Mouse (Mus musculus): Measurements from ENCODE around the gene Gpd1l.

Gene Gpd1l

DNA sequence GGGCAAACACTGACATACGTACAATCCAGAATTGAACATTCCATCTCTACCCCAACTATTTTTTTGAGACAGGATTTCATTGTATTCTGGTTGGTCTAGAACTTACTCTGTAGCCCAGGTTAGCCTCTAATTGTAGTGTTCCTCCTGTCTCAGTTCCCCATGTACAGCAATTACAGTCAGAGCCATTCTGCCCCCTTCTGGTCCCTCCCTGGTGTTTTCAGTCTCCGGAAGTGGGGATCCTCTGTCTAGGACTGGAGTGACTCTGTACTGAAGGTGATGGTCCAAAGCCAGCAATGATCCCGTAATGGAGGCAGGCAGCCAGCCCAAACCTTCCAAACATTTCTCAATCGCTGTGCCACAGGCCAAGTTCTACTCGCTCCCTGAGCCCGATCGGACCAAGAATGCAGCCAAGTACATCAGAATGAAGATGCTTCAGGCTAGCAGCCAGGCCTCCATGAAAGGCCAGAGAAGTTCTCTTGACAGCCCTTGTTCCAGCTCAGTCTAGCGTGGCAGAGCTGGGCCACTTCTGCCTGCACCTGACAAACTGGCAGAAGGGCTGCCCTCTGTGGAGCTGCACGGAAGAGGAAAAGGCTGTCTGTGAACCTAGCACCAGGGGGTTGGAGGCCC, 3.2 kb downstream of the Gpd1l start:
- peak; percentile 17 to 39 for DNase-seq (ENCODE audit: low spot score in 2 of 2)

DNA sequence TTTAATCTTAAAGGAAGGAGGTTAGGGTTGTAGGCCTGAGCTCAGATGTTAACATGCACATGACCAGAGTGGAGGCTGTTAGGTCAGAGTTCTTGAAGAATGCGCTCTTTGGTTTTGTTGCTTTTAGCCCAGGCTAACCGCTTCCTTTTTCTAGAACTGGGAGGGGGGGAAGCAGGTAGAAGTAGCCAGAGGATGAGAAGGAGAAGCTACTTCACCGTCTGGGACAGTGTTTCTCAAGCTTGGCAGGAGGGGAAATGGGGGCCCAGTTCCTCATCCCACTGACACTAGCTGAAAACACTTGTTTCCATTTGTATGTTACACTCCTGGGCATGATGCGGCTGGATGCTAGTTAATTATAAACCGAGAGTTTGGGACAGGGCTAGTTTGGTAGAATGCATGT, 8.2 kb downstream of the Gpd1l start:
- no peak for DNase-seq (ENCODE audit: low spot score in 2 of 2)

DNA sequence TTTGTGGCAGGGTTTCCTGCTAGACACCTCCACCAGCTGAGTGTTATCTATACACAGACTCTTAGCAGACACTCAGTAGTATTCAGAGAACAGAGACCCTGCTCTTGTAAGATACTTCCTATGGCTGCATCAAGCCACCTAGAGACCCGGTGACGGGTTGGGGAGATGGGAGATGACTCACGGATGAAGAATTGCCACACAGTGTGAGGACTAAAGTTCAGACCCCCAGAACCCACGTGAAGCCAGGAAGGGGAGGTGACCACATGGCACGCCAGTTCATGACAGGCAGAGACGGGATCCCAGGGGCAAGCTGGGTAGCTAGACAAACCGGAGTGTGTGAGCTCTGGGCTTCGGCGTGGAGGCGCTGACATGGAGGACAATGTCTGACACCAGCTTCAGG, 8.7 kb downstream of the Gpd1l start:
- no peak for DNase-seq (ENCODE audit: low spot score in 2 of 2)

DNA sequence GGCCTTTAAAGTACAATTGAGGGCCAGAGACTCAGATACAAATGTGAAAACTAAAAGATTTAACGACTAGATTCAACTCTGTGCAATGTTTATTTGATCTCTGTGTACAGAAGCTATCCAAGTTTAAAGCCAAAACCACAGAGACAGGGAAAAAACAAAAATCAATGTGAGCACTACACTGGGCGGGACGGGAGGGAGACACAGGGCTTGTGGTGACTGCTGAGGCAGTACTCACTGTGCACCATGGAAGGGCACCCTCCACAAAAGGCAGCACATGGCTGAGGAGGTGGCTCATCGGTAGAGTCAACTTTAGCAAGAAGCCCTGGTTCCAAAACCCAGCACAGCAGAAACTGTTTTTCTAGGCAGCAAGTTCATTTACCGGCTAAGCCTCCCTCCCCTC, 9.3 kb downstream of the Gpd1l start:
- no peak for DNase-seq (ENCODE audit: low spot score in 2 of 2)

DNA sequence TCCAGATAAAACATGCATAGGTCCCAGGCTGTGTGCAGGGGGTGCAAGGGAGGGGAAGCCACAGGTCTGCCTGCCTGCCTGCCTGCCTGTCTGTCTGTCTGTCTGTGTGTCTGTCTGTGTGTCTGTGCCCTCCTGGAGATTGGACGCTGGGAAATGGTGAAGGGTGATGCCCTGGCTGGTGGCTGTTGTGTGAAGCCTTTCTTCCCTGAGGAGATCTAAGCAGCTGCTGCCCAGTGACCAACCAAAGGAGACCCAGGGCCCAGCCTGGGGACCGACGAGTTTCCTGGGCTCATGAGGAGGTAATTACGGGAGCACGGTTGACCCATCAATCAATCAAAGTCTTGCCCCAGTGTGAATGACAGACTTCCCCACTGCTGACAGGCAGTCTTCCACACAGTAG, 11.6 kb downstream of the Gpd1l start:
- DNase-seq (ENCODE audit: low spot score in 2 of 2): no peak

DNA sequence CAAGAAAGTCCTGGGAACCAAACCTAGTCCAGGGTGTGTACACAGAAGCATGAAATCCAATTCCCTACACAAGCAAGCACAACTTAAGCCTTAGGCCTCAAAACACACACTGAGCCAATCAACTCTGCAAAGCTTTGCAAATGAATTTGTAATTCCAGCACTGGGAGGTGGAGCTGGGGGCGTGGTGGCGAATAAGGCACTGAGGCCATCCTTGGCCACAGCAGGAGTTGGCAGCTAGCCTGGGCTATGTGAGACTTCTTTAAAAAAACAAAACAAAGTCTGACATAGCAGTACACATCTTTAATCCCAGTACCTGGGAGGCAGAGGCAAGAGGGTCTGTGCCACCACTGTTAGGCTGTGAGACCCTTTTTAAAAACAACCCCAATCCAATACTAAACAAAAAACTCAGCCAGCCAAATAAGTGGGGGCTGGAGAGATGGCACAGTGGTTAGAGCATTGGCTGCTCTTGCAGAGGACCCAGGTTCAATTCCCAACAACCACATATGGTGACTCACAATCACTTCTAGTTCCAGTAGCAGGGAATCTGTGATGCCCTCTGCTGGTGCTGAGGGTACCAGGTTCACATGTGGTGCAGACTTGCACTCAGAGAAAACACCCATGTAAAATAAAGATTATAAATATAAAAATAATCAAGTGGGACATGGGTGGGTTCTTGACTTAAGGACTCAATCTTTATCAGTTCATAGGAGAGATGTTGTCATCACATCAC, 12.3 kb downstream of the Gpd1l start:
- no peak for DNase-seq (ENCODE audit: low spot score in 2 of 2)

DNA sequence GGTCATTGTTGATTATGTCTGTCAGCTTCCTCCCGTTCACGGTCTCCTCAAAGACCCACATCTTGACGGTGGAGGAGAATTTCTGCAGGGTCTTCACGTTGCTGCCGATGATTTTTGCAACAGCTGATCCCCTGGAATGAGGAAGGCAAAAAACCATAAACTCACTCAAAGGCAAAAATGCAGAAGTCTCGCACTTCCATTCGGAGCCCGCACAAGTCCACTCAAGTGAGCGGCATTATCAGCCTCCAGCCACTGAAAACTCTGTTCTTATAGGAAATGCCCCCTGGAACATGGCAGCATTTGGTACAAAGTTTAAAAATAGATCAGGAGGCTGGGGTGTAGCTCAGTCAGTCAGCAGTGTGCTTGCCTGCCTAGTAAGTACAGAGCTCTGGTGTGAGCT, 13.2 kb downstream of the Gpd1l start:
- no peak for DNase-seq (ENCODE audit: low spot score in 2 of 2)

DNA sequence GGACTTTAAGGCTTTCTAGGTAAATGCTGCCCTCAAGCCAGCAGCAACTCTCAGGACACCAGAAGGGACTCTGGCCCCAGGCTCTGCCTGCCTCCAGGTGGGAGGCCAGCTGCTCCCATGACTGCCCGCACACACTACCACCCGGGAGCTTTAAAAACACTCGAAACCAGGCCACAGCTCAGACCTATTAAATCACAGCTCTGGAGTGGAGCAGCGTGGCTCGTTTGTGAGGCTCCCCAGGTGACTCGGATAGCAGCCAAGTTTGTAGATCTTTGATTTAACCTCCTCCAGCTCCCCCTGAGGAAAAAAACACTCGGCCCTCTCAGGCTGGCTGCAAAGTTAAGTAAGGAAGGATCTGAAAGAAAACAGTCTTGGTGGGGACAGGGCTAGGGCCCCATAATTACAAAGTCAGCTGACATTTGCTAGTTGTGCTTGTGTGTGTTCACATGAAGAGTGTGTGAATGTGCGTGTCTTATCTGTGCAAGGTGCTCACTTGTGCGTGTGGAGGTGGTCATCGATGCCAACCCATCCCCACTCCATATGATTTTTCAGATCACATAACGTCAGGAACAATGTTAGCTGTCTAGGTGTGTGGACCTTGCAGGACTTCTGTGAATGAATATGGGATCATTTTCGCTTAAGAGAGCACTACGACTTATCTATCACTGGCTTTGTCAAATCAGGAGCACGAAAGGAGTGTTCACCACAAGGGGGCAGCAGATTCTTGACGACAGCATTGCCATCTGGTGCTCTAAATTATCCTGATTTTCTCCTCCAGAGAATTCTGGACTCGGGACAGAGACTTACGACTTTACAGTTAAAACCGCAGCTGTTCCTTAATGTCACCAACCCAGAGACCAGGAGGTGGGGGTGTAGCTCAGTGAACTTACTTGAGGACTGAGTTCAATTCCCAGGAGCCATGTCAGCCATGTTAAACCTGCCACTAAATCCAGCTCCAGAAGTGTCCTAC, 20.8 kb downstream of the Gpd1l start:
- DNase-seq (ENCODE audit: low spot score in 2 of 2): peak; percentile 25 to 46

DNA sequence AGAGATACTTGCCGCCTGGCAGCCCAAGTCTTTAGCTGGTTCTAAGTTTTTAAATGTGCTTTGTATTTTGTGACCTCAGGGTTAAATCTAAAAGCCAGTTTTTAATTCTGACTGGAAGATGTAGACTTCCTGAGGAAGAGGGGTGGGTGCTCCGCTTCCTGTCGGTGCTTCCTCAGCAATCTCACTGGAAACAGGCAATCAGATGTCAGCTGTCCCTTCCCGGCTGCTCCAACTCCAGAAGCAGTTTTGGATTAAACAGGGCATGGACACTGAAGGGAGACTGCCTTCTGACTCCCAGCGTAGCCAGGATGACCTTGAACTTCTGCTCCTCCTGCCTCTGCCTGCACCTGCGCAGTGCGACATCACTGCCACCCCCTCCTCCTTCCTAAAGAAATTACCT, 26.3 kb downstream of the Gpd1l start:
- DNase-seq (ENCODE audit: low spot score in 2 of 2): no peak

DNA sequence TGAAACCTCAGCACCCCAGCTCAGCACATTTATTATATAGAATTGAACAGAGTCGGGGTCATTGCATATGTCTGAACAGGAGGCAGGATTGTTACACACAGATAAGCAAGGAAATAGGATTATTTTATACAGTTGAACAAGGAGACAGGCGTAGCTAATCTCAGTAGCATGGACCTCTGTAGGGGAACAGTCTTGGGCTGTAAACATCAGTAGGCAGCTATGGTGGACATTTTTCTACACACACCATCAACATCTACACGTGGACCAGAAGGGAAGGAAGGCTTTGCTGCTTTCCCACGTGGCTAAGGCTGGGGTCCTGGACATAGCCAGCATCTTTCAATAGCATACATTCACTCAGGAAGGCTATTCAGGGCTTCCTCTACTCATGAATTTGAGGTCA, 37.9 kb downstream of the Gpd1l start:
- no peak for DNase-seq (ENCODE audit: low spot score in 2 of 2)

DNA sequence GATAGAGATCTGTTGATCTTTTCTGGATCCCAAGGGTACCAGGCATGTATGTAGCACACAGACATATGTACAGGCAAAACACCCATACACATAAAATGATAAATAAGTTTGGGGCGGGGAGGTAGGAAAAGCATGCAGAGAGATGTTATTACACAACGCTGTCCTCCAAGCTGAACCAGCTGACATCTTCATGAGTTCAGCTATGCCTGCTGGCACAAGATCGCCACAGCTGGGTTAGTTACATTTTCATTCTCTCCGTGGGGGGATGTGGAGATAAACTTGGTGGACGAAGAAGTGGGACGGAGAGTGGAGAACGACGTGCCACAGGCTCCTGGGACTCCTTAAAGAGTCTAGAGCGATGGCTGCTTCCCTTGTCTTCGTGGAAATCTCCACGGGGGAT, 40.8 kb downstream of the Gpd1l start:
- DNase-seq (ENCODE audit: low spot score in 2 of 2): no peak

DNA sequence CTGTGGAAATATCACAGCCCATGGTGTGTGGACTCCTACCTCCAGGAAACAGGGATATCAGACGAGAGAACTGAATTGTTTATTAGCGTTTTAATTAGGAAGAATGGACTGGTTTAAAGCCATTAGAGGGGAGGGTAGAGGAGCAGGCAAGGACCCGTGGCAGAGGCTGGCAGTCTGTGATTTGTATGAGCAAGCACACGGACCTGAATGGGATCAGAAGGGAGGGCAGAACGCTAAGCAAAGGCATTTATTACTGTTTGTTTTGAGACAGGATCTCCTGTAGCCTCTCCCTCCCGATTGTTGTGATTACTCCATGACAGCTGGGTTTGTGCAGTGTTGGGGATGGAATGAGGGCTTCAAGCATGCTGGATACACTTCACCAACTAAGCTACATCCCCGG, 43.4 kb downstream of the Gpd1l start:
- DNase-seq (ENCODE audit: low spot score in 2 of 2): no peak

DNA sequence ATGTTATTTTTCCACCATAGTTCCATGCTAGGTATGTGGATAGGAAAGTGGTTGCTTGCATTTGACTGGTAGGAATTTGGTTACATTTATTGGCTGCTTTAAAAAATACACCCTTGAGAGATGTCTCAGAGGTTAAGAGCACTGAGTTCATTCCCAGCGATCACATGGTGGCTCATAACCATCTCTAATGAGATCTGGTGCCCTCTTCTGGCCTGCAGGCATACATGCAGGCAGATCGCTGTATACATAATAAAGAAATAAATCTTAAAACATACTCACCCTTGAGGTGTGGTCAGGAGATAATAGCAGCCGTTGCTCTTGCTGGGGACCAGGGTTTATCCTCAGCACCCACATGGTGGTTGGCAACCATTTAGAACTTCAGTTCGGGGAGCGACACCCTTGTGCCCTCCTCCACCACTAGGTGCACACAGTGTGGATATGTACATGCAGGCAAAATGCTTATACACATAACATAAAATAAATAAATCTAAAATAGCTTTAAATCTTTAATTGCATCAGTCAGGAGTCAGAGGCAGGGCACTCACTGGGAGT, 44.9 kb downstream of the Gpd1l start:
- no peak for DNase-seq (ENCODE audit: low spot score in 2 of 2)

DNA sequence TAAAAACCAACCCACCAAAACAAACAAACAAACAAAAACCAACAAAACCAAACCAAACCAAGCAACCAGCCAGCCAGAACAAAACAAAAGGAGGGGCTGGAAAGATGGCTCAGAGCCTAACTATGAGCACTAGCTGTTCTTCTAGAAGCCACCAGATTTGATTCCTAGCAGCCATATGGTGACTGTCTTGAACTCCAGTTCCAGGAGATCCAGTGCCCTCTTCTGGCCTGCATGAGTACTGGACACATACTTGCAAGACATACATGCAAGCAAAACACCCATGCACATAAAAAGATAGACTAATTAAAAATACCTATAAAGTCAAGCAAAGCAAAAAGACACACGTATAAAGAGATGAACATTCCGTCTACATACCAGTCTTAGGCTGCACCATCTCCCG, 46.1 kb downstream of the Gpd1l start:
- DNase-seq (ENCODE audit: low spot score in 2 of 2): peak; percentile 14

DNA sequence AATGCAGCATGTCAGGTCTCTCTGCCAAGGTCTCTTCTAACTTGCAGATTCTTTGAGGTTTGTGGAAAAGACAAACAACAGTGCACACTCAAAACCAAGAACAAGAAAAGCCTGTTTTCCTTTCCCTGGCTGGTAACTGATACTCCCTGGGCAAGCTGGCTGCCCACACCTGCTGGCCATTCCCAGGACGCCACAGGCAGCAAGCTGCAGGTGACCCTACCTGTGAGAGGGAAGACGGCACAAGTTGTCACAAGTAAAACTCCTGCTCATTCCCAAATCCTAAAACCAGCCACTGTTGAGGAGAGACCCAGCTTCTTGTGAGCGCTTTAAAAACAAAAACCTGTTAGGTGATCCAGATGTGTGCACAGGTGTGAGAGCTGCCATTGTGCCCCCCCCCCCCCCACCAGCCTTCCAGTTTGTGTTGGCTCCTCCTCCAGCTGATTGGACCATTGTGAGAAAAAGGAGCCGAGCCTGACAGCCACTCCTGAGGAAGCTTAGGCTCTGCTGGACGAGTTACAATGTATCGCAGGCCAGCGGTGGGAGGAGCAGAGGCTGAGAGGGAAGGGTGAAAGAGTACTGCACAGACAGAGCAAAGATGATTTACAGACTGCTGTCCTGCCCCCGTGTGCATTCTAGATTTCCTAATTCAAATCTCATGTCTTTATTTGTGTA, 47.7 kb downstream of the Gpd1l start:
- no peak for DNase-seq (ENCODE audit: low spot score in 2 of 2)

DNA sequence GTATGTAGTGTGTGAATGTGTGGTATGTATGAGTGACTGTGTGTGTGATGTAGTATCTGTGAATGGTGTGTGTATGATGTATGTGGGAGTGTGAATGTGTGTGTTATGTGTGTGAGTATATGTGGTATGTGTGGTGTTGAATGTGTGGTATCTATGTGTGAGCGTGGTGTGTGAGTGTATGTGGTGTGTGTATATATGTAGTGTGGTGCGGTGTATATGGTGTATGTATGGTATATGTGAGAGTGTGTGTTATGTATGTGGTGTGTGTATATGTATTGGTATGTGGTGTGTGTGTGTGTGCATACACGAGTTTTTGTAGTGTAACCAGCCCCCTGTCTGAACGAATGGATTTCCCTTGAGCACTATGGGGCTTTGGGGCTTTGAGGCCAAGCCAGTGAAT, 48.2 kb downstream of the Gpd1l start:
- DNase-seq (ENCODE audit: low spot score in 2 of 2): no peak

DNA sequence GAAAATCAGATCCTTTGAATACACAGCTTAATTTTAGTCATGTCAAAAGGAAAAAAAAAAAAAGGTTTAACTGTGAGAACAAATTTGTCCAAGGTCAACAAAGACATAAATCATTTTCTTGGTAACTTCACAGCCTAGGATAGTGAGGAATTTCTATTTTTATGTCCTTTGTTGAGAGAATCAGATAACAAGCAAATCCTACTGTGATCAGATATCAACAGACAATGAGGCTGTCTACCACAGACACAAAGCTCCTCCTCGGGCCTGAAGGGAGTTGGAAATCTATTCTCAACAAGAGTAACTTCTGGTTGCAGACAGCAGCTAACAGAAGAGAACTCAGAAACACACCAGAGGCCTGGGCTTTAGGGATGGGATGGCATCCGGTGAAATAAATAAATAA, 51.8 kb downstream of the Gpd1l start:
- DNase-seq (ENCODE audit: low spot score in 2 of 2): no peak

DNA sequence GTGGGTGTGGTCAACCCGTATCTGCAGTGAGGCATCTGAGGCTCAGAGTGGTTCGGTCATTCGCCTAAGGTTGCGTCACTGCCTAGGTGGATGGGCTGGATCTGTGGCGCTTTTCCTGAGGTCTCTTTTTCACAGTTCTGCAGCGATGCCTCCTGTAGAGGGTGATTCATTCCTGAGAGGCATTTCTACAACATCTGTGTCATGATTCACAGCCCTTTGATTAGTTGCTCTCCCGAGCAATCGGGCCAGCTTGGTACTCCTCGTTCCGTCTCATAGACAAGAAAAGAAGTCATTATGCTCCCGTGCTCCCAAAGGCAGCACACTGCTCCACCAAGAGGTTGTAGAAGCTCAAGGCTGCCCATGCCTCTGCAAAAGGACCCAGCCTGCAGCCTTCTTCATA, 78.5 kb downstream of the Gpd1l start:
- DNase-seq (ENCODE audit: low spot score in 2 of 2): no peak

DNA sequence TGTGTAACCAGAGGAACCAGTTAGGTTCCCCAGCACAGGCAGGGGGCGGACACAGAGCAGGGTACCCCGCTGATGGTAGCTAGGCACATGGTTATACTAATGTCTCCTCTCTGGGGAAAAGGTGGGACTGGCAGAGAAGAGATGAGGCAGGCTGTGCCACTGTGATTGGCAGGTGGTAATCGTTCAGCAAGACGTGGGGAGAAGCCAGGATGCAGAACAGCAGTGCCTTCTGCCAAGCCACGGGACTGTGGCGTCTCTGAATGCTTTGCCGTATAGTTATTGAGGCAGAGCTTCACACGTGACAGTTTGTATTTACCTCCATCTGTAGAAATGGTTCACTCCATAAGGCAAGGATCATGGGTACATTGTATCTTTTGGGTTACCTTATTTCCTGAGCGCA, 79.1 kb downstream of the Gpd1l start:
- DNase-seq (ENCODE audit: low spot score in 2 of 2): no peak

DNA sequence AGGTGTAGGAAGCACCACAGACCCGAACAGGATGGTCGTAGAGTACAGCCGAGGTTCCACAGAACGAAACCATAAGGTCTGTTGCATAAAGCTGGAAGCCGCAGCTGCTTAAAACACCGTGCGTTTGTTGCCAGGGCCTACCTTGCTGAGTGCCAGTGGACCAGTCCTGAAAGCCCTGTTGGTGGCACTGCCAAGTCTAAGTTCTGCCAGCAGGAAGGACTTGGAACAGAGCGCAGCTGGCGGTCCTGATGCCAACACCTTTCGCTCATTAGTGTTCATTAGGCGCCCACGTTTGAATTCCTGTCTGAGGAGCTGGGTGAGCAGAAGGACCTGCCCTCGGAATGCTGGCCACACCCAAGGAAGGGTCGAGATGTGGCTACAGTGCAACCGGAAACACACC, 80.5 kb downstream of the Gpd1l start:
- no peak for DNase-seq (ENCODE audit: low spot score in 2 of 2)

DNA sequence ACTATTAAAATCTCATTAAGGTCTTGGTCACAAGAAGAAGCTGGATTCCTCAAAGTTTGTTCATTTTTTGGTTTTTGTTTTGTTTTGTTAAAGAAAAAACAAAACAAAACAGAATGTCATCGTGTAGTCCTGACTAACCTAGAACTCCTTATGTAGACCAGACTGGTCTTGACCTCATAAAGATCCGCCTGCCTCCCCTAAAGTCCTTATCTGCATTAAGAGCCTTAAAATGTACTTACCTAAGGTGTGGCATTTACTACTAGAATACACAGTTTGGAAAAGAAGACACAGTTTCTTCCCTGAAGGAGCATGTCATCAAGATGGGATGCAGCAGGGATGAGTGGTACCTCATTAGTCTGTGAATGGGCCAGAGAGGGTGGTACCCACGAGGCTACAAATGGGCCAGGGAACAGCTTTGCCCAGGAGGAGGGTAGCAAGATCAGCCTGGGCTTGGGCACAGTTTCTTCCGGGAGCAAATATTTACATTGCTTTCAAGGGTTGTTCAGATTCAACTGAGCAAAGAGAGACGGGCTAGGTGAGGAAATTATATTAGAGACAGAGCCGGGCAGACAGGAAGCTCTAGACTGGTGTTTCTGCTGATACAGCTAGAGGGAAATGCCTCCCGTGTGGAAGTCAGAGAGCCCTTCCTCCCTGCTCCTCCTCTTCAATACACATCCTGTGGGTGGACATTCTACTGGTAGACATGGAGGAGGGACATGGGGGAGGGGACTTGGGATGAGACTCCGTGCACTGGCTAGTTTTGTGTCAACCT, 82.2 kb downstream of the Gpd1l start:
- DNase-seq (ENCODE audit: low spot score in 2 of 2): no peak

Data from spleen, postnatal 36 days (tissue).